Mouse (Mus musculus): ENCODE results near the gene Gckr. TPM values are rescaled to one million over a fixed set of nuclear protein-coding genes. Genes with fewer than 3 reads are reported as not detected.
A peak's percentile ranks its signal among the peaks of the same experiment; 100 is the strongest.

The Gckr gene
- 0.11 and 0.22 TPM in 2 replicates for polyA plus RNA-seq (2014; fragmentation: Nextera tagmentation; extraction: Ambion mirVana)

DNA sequence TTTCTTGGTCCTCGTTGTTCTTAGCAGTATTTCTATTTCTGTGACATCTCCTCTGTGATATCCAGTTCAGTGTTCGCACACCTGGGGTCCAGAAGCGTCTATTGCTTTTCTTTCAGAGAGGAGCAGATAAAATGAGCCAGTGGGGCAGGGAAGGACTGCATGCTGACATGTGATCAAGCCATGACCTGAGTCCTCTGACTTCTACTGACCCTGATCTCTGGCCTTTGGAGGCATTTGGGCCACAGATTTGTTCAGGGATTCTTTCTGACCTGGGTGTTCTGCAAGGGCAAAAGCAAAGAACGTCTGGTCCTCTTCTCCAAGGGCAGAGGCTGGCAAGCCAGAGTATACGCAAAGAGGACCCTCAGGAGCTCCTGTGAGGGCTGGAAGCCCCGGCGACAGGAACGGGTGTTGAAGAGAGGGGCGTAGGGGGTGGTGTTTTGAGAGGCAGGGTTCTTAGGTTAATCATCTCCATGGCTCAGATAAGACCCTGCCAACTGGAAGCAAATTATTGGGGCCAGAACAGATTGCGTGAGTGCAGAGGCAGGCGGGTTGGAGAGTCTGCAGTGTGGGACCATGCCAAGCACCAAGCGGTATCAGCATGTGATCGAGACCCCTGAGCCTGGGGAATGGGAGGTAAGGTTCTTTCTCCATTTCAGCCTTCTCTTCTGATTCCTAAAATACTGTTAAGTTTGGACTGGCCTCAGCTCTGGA lies at the start of gene Gckr:
Gckr (plus strand) TSS at position 397 of the 711 bp plus-strand sequence.
- Histone ChIP-seq H3K27ac (ENCODE audit: low read depth, low read length) (no peak within 1 kb of the TSS), H3K36me3 (ENCODE audit: control insufficient read depth, insufficient read depth, low read length) (no peaks in the 10 kb centered on the region), H3K4me3 (ENCODE audit: low read depth, low read length) (no peak within 1 kb of the TSS), H3K4me1 (ENCODE audit: control insufficient read depth, insufficient read depth, low read length) (peaks cover 11% of the 10 kb centered on the region), H3K9me3 (ENCODE audit: control insufficient read depth, low read length) (no peaks in the 10 kb centered on the region), H3K9ac (ENCODE audit: low read length) (no peak within 1 kb of the TSS; the same call in 1 of the 2 replicates), H3K4me2 (peak within 1 kb of the TSS; percentile 97; the same call in 1 of the 2 replicates), H3K27me3 (ENCODE audit: control insufficient read depth, insufficient read depth, low read length) (no peaks in the 10 kb centered on the region)
- 81% methylated on average over 13 of the region's 13 CpGs for WGBS
- no peak for ATAC-seq (ENCODE audit: low FRiP score)
- DNase-seq (ENCODE audit: low spot score, missing footprints): no peak

- ATAC-seq (ENCODE audit: low FRiP score): no peak
- Histone ChIP-seq H3K36me3 (ENCODE audit: control insufficient read depth, insufficient read depth, low read length) (peaks cover 32% of the 10 kb centered on the region), H3K27ac (ENCODE audit: low read depth, low read length) (no peak overlapping the region), H3K9ac (ENCODE audit: low read length) (no peak overlapping the region), H3K4me3 (ENCODE audit: low read depth, low read length) (no peak overlapping the region), H3K27me3 (ENCODE audit: control insufficient read depth, insufficient read depth, low read length) (no peaks in the 10 kb centered on the region; the same call in 1 of the 2 replicates), H3K4me2 (no peak overlapping the region), H3K9me3 (ENCODE audit: control insufficient read depth, low read length) (no peaks in the 10 kb centered on the region), H3K4me1 (ENCODE audit: control insufficient read depth, insufficient read depth, low read length) (peaks cover 8% of the 10 kb centered on the region; the same call in 1 of the 2 replicates)
- 59% methylated on average over 4 of the region's 4 CpGs for WGBS
- no peak for DNase-seq (ENCODE audit: low spot score, missing footprints)
Measured at GRCm38 (mm10) chr5:31250716-31251115, 46.5 kb upstream of the Gckr start.

- H3K4me1 ChIP-seq (ENCODE audit: control insufficient read depth, insufficient read depth, low read length): peaks cover 8% of the 10 kb centered on the region; the same call in 1 of the 2 replicates
- H3K9ac ChIP-seq (ENCODE audit: low read length): peak within 1 kb of the TSS; percentile 16; the same call in 1 of the 2 replicates
- no peaks in the 10 kb centered on the region; the same call in 1 of the 2 replicates for H3K27me3 ChIP-seq (ENCODE audit: control insufficient read depth, insufficient read depth, low read length)
- H3K9me3 ChIP-seq (ENCODE audit: control insufficient read depth, low read length): no peaks in the 10 kb centered on the region
- ATAC-seq (ENCODE audit: low FRiP score) (peak; percentile 61), DNase-seq (ENCODE audit: low spot score, missing footprints) (peak; percentile 90)
- H3K4me2 ChIP-seq: peak within 1 kb of the TSS; percentile 11; the same call in 1 of the 2 replicates
- H3K27ac ChIP-seq (ENCODE audit: low read depth, low read length): no peak within 1 kb of the TSS
- H3K36me3 ChIP-seq (ENCODE audit: control insufficient read depth, insufficient read depth, low read length): peaks cover 28% of the 10 kb centered on the region
- 0 out of 2 replicates have a peak within 1 kb of the TSS, but pooled peaks have one; percentile 4 for H3K4me3 ChIP-seq (ENCODE audit: low read depth, low read length)
- 12% methylated on average over 40 of the region's 47 CpGs for WGBS
Measured at GRCm38 (mm10) chr5:31251541-31252101, 45.6 kb upstream of the Gckr start, which contains the start of gene Krtcap3. Gene Krtcap3 (plus strand): TSS chr5:31251691.

DNA sequence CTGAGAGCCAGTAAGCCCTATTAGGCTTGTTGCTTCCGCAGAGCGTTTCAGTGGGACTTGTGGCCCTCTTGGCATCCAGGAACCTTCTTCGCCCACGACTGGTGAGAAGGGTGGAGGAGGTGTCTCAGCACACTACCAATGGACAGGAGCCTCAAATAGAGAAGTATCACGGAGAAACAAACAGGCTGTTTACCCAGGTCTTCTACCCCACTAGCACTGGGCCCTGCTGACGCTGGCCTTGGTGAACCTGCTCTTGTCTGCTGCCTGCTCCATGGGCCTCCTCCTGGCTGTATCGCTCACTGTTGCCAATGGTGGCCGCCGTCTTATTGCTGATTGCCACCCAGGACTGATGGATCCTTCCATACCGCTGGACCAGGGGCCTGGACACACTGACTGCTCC lies 45.1 kb upstream of the Gckr start:
- DNase-seq (ENCODE audit: low spot score, missing footprints) (peak; percentile 91), ATAC-seq (ENCODE audit: low FRiP score) (no peak)
- no peak overlapping the region for H3K27ac ChIP-seq (ENCODE audit: low read depth, low read length)
- 43% methylated on average over 10 of the region's 10 CpGs for WGBS
- no peak overlapping the region for H3K4me2 ChIP-seq
- no peaks in the 10 kb centered on the region; the same call in 1 of the 2 replicates for H3K27me3 ChIP-seq (ENCODE audit: control insufficient read depth, insufficient read depth, low read length)
- no peaks in the 10 kb centered on the region for H3K9me3 ChIP-seq (ENCODE audit: control insufficient read depth, low read length)
- no peak overlapping the region for H3K9ac ChIP-seq (ENCODE audit: low read length)
- peaks cover 8% of the 10 kb centered on the region; the same call in 1 of the 2 replicates for H3K4me1 ChIP-seq (ENCODE audit: control insufficient read depth, insufficient read depth, low read length)
- no peak overlapping the region for H3K4me3 ChIP-seq (ENCODE audit: low read depth, low read length)
- H3K36me3 ChIP-seq (ENCODE audit: control insufficient read depth, insufficient read depth, low read length): peaks cover 28% of the 10 kb centered on the region

DNA sequence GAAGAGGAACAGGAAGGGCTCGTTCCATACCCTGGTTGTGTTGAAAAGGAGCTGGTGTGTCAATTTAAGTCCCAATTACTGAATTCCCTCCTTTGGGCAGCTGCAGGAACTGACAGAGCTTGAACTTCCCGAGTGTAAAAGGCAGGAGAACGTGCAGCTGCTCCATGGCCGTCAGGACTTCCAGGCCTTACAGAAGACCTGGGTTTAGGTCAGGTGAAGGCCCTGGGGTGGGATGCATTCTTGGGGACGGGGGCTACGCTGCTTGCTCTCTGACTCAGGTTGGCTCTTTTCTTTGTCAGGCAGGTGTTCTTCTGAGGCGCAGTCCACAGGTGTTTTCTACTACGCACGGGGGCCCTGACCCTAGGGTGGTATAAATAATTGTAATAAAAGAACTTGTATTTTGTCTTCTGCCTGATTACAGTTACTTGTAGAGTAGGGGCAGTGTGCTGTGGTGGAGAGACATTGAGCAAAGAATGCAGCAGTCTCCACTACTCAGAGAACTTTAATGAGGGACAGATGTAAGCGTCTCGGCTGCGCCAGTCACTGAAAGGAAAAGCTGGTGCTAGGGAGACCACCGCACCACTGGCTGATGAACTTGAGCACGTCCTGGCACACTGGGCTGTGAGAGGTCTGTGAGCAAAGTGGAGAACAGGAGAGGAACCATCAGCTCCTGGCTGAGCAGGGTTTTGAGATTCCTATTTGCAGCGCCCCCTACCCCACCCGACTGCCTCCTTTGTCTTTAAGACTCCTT lies 44.3 kb upstream of the Gckr start:
- Histone ChIP-seq H3K4me1 (ENCODE audit: control insufficient read depth, insufficient read depth, low read length) (peaks cover 8% of the 10 kb centered on the region; the same call in 1 of the 2 replicates), H3K9ac (ENCODE audit: low read length) (no peak overlapping the region), H3K4me3 (ENCODE audit: low read depth, low read length) (no peak overlapping the region), H3K9me3 (ENCODE audit: control insufficient read depth, low read length) (no peaks in the 10 kb centered on the region), H3K36me3 (ENCODE audit: control insufficient read depth, insufficient read depth, low read length) (peaks cover 22% of the 10 kb centered on the region), H3K27me3 (ENCODE audit: control insufficient read depth, insufficient read depth, low read length) (no peaks in the 10 kb centered on the region; the same call in 1 of the 2 replicates), H3K27ac (ENCODE audit: low read depth, low read length) (no peak overlapping the region), H3K4me2 (no peak overlapping the region)
- DNase-seq (ENCODE audit: low spot score, missing footprints) (no peak), ATAC-seq (ENCODE audit: low FRiP score) (no peak)
- WGBS: 79% methylated on average over 16 of the region's 16 CpGs

- no peaks in the 10 kb centered on the region; the same call in 1 of the 2 replicates for H3K27me3 ChIP-seq (ENCODE audit: control insufficient read depth, insufficient read depth, low read length)
- peaks cover 8% of the 10 kb centered on the region; the same call in 1 of the 2 replicates for H3K4me1 ChIP-seq (ENCODE audit: control insufficient read depth, insufficient read depth, low read length)
- H3K36me3 ChIP-seq (ENCODE audit: control insufficient read depth, insufficient read depth, low read length): peaks cover 22% of the 10 kb centered on the region
- H3K27ac ChIP-seq (ENCODE audit: low read depth, low read length): no peak overlapping the region
- no peak overlapping the region for H3K4me3 ChIP-seq (ENCODE audit: low read depth, low read length)
- H3K9ac ChIP-seq (ENCODE audit: low read length): no peak overlapping the region
- ATAC-seq (ENCODE audit: low FRiP score): no peak
- DNase-seq (ENCODE audit: low spot score, missing footprints): no peak
- WGBS: 92% methylated on average over 8 of the region's 8 CpGs
- H3K4me2 ChIP-seq: no peak overlapping the region
- H3K9me3 ChIP-seq (ENCODE audit: control insufficient read depth, low read length): no peaks in the 10 kb centered on the region
Measured at GRCm38 (mm10) chr5:31253806-31254205, 43.4 kb upstream of the Gckr start.

GRCm38 (mm10) chr5:31254452-31254851 lies 42.8 kb upstream of the Gckr start:
- Histone ChIP-seq H3K9ac (ENCODE audit: low read length) (no peak overlapping the region), H3K9me3 (ENCODE audit: control insufficient read depth, low read length) (no peaks in the 10 kb centered on the region), H3K27ac (ENCODE audit: low read depth, low read length) (no peak overlapping the region), H3K4me1 (ENCODE audit: control insufficient read depth, insufficient read depth, low read length) (peaks cover 8% of the 10 kb centered on the region; the same call in 1 of the 2 replicates), H3K4me3 (ENCODE audit: low read depth, low read length) (no peak overlapping the region), H3K4me2 (no peak overlapping the region), H3K36me3 (ENCODE audit: control insufficient read depth, insufficient read depth, low read length) (peaks cover 19% of the 10 kb centered on the region), H3K27me3 (ENCODE audit: control insufficient read depth, insufficient read depth, low read length) (no peaks in the 10 kb centered on the region; the same call in 1 of the 2 replicates)
- no peak for DNase-seq (ENCODE audit: low spot score, missing footprints)
- no peak for ATAC-seq (ENCODE audit: low FRiP score)
- WGBS: 93% methylated on average over 7 of the region's 7 CpGs

- Histone ChIP-seq H3K27me3 (ENCODE audit: control insufficient read depth, insufficient read depth, low read length) (no peaks in the 10 kb centered on the region; the same call in 1 of the 2 replicates), H3K36me3 (ENCODE audit: control insufficient read depth, insufficient read depth, low read length) (peaks cover 16% of the 10 kb centered on the region)
- WGBS: 89% methylated on average over 8 of the region's 8 CpGs
Measured at GRCm38 (mm10) chr5:31254901-31255300, 42.3 kb upstream of the Gckr start.

More at GRCm38 (mm10) chr5:31254901-31255300, 42.3 kb upstream of the Gckr start:
- H3K27ac ChIP-seq (ENCODE audit: low read depth, low read length): no peak overlapping the region
- no peak overlapping the region for H3K4me3 ChIP-seq (ENCODE audit: low read depth, low read length)
- H3K4me2 ChIP-seq: no peak overlapping the region
- H3K9me3 ChIP-seq (ENCODE audit: control insufficient read depth, low read length): no peaks in the 10 kb centered on the region
- peaks cover 8% of the 10 kb centered on the region; the same call in 1 of the 2 replicates for H3K4me1 ChIP-seq (ENCODE audit: control insufficient read depth, insufficient read depth, low read length)
- DNase-seq (ENCODE audit: low spot score, missing footprints) (no peak), ATAC-seq (ENCODE audit: low FRiP score) (no peak)
- no peak overlapping the region for H3K9ac ChIP-seq (ENCODE audit: low read length)

All from midbrain, embryonic 11.5 days (tissue).